Mouse (Mus musculus) G1E (cell line): ENCODE results near the gene Jph2.

Experiments used
- CTCF ChIP-seq: IDR thresholded peaks from 2 replicates; pipeline ENCODE4 v1.5.1; 2012; ENCODE audit warnings: low read depth, low read length, inconsistent platforms, mixed read lengths
- GATA1 ChIP-seq: IDR thresholded peaks from 2 replicates; pipeline ENCODE4 v1.6.1; 2012; ENCODE audit warnings: borderline replicate concordance, low read length, inconsistent platforms, mixed read lengths
- GATA2 ChIP-seq: IDR thresholded peaks from 2 replicates; pipeline ENCODE4 v1.6.1; 2012; ENCODE audit warnings: low read depth, low read length, inconsistent platforms, borderline replicate concordance
- POLR2AphosphoS5 ChIP-seq: IDR thresholded peaks from 2 replicates; pipeline ENCODE4 v1.6.1; 2012; ENCODE audit warnings: low read depth, low read length, inconsistent platforms; ENCODE audit not compliant: insufficient replicate concordance
- TAL1 ChIP-seq: conservative IDR thresholded peaks from 2 replicates; pipeline ENCODE4 v1.6.1; 2012; ENCODE audit warnings: low read depth, low read length, inconsistent platforms, mixed read lengths

DNA sequence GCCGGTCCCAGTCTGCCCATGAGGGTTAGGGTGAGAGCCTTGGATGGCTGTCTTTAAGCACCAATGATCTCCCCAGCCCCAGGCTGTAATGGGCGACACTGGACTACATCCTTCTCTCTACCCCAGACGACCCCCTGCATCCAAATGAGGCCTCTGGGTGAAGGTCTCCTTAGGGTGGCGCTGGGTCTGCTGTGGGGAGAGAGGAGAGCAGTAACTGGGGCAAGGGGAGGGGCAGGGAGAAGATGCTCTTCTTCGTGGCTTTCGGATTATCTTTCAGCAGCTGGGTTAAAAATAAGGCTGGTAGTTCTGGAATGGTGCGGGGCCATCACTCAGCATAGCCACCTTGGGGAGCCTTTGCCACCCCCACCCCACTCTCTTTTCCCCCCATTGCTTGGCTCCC, 49.1 kb downstream of the Jph2 start:
- no peak for TF ChIP-seq POLR2AphosphoS5
- TF ChIP-seq CTCF = no peak
- TF ChIP-seq GATA1 = no peak
- TF ChIP-seq TAL1 = no peak
- no peak for TF ChIP-seq GATA2
